Mouse (Mus musculus) intestine, postnatal 0 days (tissue): ENCODE measurements around the gene Rnf5. TPM values are rescaled to one million over a fixed set of nuclear protein-coding genes. Genes with fewer than 3 reads are reported as not detected.

Experiments
- ATAC-seq: fragments of 200-750 bp; cut with Nextera tagmentation; 2 replicates; pipeline ENCODE4 v1.8.0; 2017; ENCODE audit warnings: mild to moderate bottlenecking, moderate TSS enrichment, moderate library complexity
- H3K27ac ChIP-seq: fragments of 300-500 bp; sonication (generic); 2 replicates; pipeline ENCODE4 v1.5.1; 2014; ENCODE audit warnings: mild to moderate bottlenecking, low read depth, low read length, moderate library complexity
- H3K27me3 ChIP-seq: fragments of 300-500 bp; sonication (generic); replicated peaks from 2 replicates; pipeline ENCODE4 v1.6.1; 2014; ENCODE audit warnings: low read length, mixed read lengths; ENCODE audit not compliant: control insufficient read depth, insufficient read depth
- H3K36me3 ChIP-seq: fragments of 300-500 bp; sonication (generic); 2 replicates; pipeline ENCODE4 v1.6.1; 2014; ENCODE audit warnings: mild to moderate bottlenecking, moderate library complexity; ENCODE audit not compliant: control insufficient read depth, insufficient read depth
- H3K4me1 ChIP-seq: fragments of 300-500 bp; sonication (generic); replicated peaks from 2 replicates; pipeline ENCODE4 v1.6.1; 2014; ENCODE audit warnings: antibody characterized with exemption, low read length, mixed read lengths; ENCODE audit not compliant: control insufficient read depth, insufficient read depth
- H3K4me2 ChIP-seq: fragments of 300-500 bp; sonication (generic); replicated peaks from 2 replicates; pipeline ENCODE4 v1.6.1; 2014; ENCODE audit warnings: low read depth, mild to moderate bottlenecking, moderate library complexity
- H3K4me3 ChIP-seq: fragments of 300-500 bp; sonication (generic); 2 replicates; pipeline ENCODE4 v1.5.1; 2014; ENCODE audit warnings: low read depth, low read length
- H3K9ac ChIP-seq: fragments of 300-500 bp; sonication (generic); 2 replicates; pipeline ENCODE4 v1.6.1; 2014; ENCODE audit warnings: mild to moderate bottlenecking, low read depth, low read length
- H3K9me3 ChIP-seq: fragments of 300-500 bp; sonication (generic); 2 replicates; pipeline ENCODE4 v1.6.1; 2016; ENCODE audit warnings: mixed run types; ENCODE audit not compliant: control insufficient read depth
- CTCF ChIP-seq: sonication (generic); IDR thresholded peaks from 2 replicates; pipeline ENCODE4 v1.5.1; 2016; ENCODE audit warnings: low read depth, mild to moderate bottlenecking, control low read depth, antibody characterized with exemption, moderate library complexity
- WGBS: fragments of 180-500 bp; shearing (Covaris S2); extraction: QIAGEN DNeasy Blood & Tissue Kit; methylation state at CpG from one replicate; pipeline ENCODE4 v1.1.7; 2014; 5-methylcytosine and 5-hydroxymethylcytosine counted together
- polyA plus RNA-seq: library from polyadenylated mRNA; unstranded; fragments of >200 nt; fragmentation: Nextera tagmentation; extraction: Ambion mirVana; gene quantifications from 2 replicates; pipeline ENCODE4 v1.2.1, GENCODE M21; 2015

Rnf5 gene
- polyA plus RNA-seq, 1 experiment from 2014 or later, result 123 TPM

GRCm38 (mm10) chr17:34607997-34608396, 4.5 kb upstream of the Rnf5 start:
- ATAC-seq, result no peak
- Histone ChIP-seq H3K4me3 (no peak overlapping the region), H3K27ac (peak overlapping the region; percentile 7; the same call in 1 of the 2 replicates), H3K4me2 (no peak overlapping the region), H3K4me1 (0 out of 2 replicates have a peak, but pooled peaks cover 7% of the 10 kb centered on the region), H3K27me3 (no peaks in the 10 kb centered on the region), H3K36me3 (peaks cover 39% of the 10 kb centered on the region), H3K9me3 (no peaks in the 10 kb centered on the region), H3K9ac (no peak overlapping the region)
- WGBS, result 60% methylated on average over 7 of the region's 7 CpGs
- TF ChIP-seq CTCF, result no peak

- peak overlapping the region; percentile 91 for H3K27ac ChIP-seq
- peak overlapping the region; percentile 91 for H3K4me2 ChIP-seq
- no peaks in the 10 kb centered on the region for H3K27me3 ChIP-seq
- H3K36me3 ChIP-seq, result peaks cover 31% of the 10 kb centered on the region
- H3K4me1 ChIP-seq, result 0 out of 2 replicates have a peak, but pooled peaks cover 7% of the 10 kb centered on the region
- WGBS, result 5% methylated on average over 32 of the region's 32 CpGs
- TF ChIP-seq CTCF, result no peak
- H3K4me3 ChIP-seq, result peak overlapping the region; percentile 79
- no peak for ATAC-seq
- no peaks in the 10 kb centered on the region for H3K9me3 ChIP-seq
- H3K9ac ChIP-seq, result peak overlapping the region; percentile 85
These were observed 2.9 kb upstream of the Rnf5 start for GRCm38 (mm10) chr17:34606186-34607039.

- WGBS, result under 1% methylated on average over 26 of the region's 30 CpGs
- Histone ChIP-seq H3K4me2 (peak overlapping the region; percentile 91), H3K36me3 (peaks cover 26% of the 10 kb centered on the region; the same call in 1 of the 2 replicates), H3K4me1 (0 out of 2 replicates have a peak, but pooled peaks cover 7% of the 10 kb centered on the region), H3K27ac (peak overlapping the region; percentile 91), H3K4me3 (peak overlapping the region; percentile 79), H3K9me3 (no peaks in the 10 kb centered on the region), H3K27me3 (no peaks in the 10 kb centered on the region), H3K9ac (peak overlapping the region; percentile 85)
- no peak for TF ChIP-seq CTCF
- ATAC-seq, result peak; percentile 8; the same call in 1 of the 2 replicates
These were observed 2.1 kb upstream of the Rnf5 start for GRCm38 (mm10) chr17:34605609-34606008.

GRCm38 (mm10) chr17:34604511-34605237, 1.2 kb upstream of the Rnf5 start:
- TF ChIP-seq CTCF, result no peak
- Histone ChIP-seq H3K9me3 (no peaks in the 10 kb centered on the region), H3K4me1 (0 out of 2 replicates have a peak, but pooled peaks cover 7% of the 10 kb centered on the region), H3K36me3 (peaks cover 26% of the 10 kb centered on the region; the same call in 1 of the 2 replicates), H3K27me3 (no peaks in the 10 kb centered on the region), H3K27ac (peak overlapping the region; percentile 91), H3K4me3 (peak overlapping the region; percentile 79), H3K9ac (peak overlapping the region; percentile 85), H3K4me2 (peak overlapping the region; percentile 91)
- no peak for ATAC-seq
- whole genome bisulfite sequencing, result 9% methylated on average over 24 of the region's 24 CpGs

GRCm38 (mm10) chr17:34604061-34604508, 595 bp upstream of the Rnf5 start, which contains the start of gene Agpat1:
Gene Agpat1, plus strand, starts transcription at chr17:34604262.
- no peaks in the 10 kb centered on the region for H3K27me3 ChIP-seq
- H3K4me3 ChIP-seq, result peak within 1 kb of the TSS; percentile 79
- H3K9ac ChIP-seq, result peak within 1 kb of the TSS; percentile 85
- H3K4me1 ChIP-seq, result peaks cover 7% of the 10 kb centered on the region; the same call in 1 of the 2 replicates
- peak within 1 kb of the TSS; percentile 91 for H3K27ac ChIP-seq
- WGBS, result under 1% methylated on average over 32 of the region's 35 CpGs
- ATAC-seq, result peak; percentile 86
- TF ChIP-seq CTCF, result no peak
- peak within 1 kb of the TSS; percentile 91 for H3K4me2 ChIP-seq
- H3K36me3 ChIP-seq, result peaks cover 26% of the 10 kb centered on the region; the same call in 1 of the 2 replicates
- H3K9me3 ChIP-seq, result no peaks in the 10 kb centered on the region

GRCm38 (mm10) chr17:34601796-34602195, 1.7 kb downstream of the Rnf5 start:
- no peaks in the 10 kb centered on the region for H3K27me3 ChIP-seq
- no peak overlapping the region for H3K9ac ChIP-seq
- peaks cover 20% of the 10 kb centered on the region; the same call in 1 of the 2 replicates for H3K36me3 ChIP-seq
- no peak overlapping the region for H3K4me3 ChIP-seq
- no peak overlapping the region for H3K27ac ChIP-seq
- no peak overlapping the region for H3K4me2 ChIP-seq
- no peak for ATAC-seq
- peaks cover 9% of the 10 kb centered on the region; the same call in 1 of the 2 replicates for H3K4me1 ChIP-seq
- H3K9me3 ChIP-seq, result no peaks in the 10 kb centered on the region
- WGBS, result 85% methylated on average over 11 of the region's 12 CpGs
- no peak for TF ChIP-seq CTCF
